Mouse (Mus musculus) intestine, postnatal 0 days (tissue): ENCODE measurements around the gene Mecom. TPM values are rescaled to one million over a fixed set of nuclear protein-coding genes. Genes with fewer than 3 reads are reported as not detected.
A peak's percentile ranks its signal among the peaks of the same experiment; 100 is the strongest.

Experiments used
- ATAC-seq: fragments of 200-750 bp; cut with Nextera tagmentation; 2 replicates; pipeline ENCODE4 v1.8.0; 2017; ENCODE audit warnings: mild to moderate bottlenecking, moderate TSS enrichment, moderate library complexity
- H3K27ac ChIP-seq: fragments of 300-500 bp; sonication (generic); 2 replicates; pipeline ENCODE4 v1.5.1; 2014; ENCODE audit warnings: mild to moderate bottlenecking, low read depth, low read length, moderate library complexity
- H3K27me3 ChIP-seq: fragments of 300-500 bp; sonication (generic); replicated peaks from 2 replicates; pipeline ENCODE4 v1.6.1; 2014; ENCODE audit warnings: low read length, mixed read lengths; ENCODE audit not compliant: control insufficient read depth, insufficient read depth
- H3K36me3 ChIP-seq: fragments of 300-500 bp; sonication (generic); 2 replicates; pipeline ENCODE4 v1.6.1; 2014; ENCODE audit warnings: mild to moderate bottlenecking, moderate library complexity; ENCODE audit not compliant: control insufficient read depth, insufficient read depth
- H3K4me1 ChIP-seq: fragments of 300-500 bp; sonication (generic); replicated peaks from 2 replicates; pipeline ENCODE4 v1.6.1; 2014; ENCODE audit warnings: antibody characterized with exemption, low read length, mixed read lengths; ENCODE audit not compliant: control insufficient read depth, insufficient read depth
- H3K4me2 ChIP-seq: fragments of 300-500 bp; sonication (generic); replicated peaks from 2 replicates; pipeline ENCODE4 v1.6.1; 2014; ENCODE audit warnings: low read depth, mild to moderate bottlenecking, moderate library complexity
- H3K4me3 ChIP-seq: fragments of 300-500 bp; sonication (generic); 2 replicates; pipeline ENCODE4 v1.5.1; 2014; ENCODE audit warnings: low read depth, low read length
- H3K9ac ChIP-seq: fragments of 300-500 bp; sonication (generic); 2 replicates; pipeline ENCODE4 v1.6.1; 2014; ENCODE audit warnings: mild to moderate bottlenecking, low read depth, low read length
- H3K9me3 ChIP-seq: fragments of 300-500 bp; sonication (generic); 2 replicates; pipeline ENCODE4 v1.6.1; 2016; ENCODE audit warnings: mixed run types; ENCODE audit not compliant: control insufficient read depth
- CTCF ChIP-seq: sonication (generic); IDR thresholded peaks from 2 replicates; pipeline ENCODE4 v1.5.1; 2016; ENCODE audit warnings: low read depth, mild to moderate bottlenecking, control low read depth, antibody characterized with exemption, moderate library complexity
- WGBS: fragments of 180-500 bp; shearing (Covaris S2); extraction: QIAGEN DNeasy Blood & Tissue Kit; methylation state at CpG from one replicate; pipeline ENCODE4 v1.1.7; 2014; 5-methylcytosine and 5-hydroxymethylcytosine counted together
- polyA plus RNA-seq: library from polyadenylated mRNA; unstranded; fragments of >200 nt; fragmentation: Nextera tagmentation; extraction: Ambion mirVana; gene quantifications from 2 replicates; pipeline ENCODE4 v1.2.1, GENCODE M21; 2015

Gene Mecom
- polyA plus RNA-seq, 1 experiment from 2014 or later: 7.7 TPM

DNA sequence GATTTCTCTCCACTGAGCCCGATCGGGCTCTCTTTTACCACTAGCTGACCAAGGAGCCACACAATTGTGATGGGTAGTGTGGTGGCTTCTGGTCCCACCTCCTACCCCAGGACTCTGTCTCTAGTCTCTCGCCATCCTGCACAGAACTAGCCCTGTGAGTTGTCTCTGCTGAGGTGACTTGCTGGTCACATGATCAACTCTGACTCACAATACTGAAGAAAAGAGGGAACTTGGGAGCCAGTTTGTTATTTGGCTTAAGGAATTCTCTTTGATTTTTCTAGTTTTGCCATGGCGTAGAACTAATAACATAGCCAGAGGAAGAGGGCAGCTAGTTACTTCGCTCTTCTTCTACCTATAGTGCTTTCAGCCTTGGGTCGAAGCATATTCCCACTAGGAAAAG lies 496.5 kb downstream of the Mecom start:
- no peak overlapping the region for H3K27ac ChIP-seq

DNA sequence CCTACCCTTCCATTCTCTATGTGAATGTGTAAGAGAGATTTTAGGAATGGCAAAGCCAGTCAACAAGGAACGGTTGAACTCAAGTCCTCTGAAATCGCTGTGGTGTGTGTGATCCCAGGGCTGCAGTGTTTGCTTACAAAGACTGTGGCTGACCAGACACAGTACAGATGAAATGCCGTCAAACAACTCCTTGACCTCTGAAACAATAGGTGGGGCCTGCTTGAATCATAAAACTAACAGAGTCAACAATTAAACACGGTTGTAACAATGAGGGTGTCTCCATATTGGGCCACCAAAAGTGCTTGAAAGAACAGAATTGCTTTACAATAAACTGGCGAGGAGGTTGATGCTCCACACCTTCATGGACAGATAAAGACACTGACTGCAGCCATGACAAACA lies 497.0 kb downstream of the Mecom start:
- 0 out of 2 replicates have a peak, but pooled peaks have one; percentile 25 for ATAC-seq
- no peak for TF ChIP-seq CTCF
- no peak overlapping the region for H3K9ac ChIP-seq
- WGBS: 31% methylated on average over 5 of the region's 5 CpGs
- no peak overlapping the region for H3K27ac ChIP-seq
- no peaks in the 10 kb centered on the region; the same call in none of the 2 replicates for H3K4me1 ChIP-seq
- H3K4me3 ChIP-seq: no peak overlapping the region
- H3K4me2 ChIP-seq: no peak overlapping the region
- H3K9me3 ChIP-seq: no peaks in the 10 kb centered on the region
- no peaks in the 10 kb centered on the region for H3K27me3 ChIP-seq
- no peaks in the 10 kb centered on the region for H3K36me3 ChIP-seq

More for the DNA sequence above, 496.5 kb downstream of the Mecom start:
- no peaks in the 10 kb centered on the region; the same call in none of the 2 replicates for H3K4me1 ChIP-seq
- no peak for ATAC-seq
- H3K27me3 ChIP-seq: no peaks in the 10 kb centered on the region
- H3K9ac ChIP-seq: no peak overlapping the region
- no peak for TF ChIP-seq CTCF
- no peak overlapping the region for H3K4me2 ChIP-seq
- no peaks in the 10 kb centered on the region for H3K36me3 ChIP-seq
- no peaks in the 10 kb centered on the region for H3K9me3 ChIP-seq
- H3K4me3 ChIP-seq: no peak overlapping the region
- WGBS: 79% methylated on average over 6 of the region's 6 CpGs

DNA sequence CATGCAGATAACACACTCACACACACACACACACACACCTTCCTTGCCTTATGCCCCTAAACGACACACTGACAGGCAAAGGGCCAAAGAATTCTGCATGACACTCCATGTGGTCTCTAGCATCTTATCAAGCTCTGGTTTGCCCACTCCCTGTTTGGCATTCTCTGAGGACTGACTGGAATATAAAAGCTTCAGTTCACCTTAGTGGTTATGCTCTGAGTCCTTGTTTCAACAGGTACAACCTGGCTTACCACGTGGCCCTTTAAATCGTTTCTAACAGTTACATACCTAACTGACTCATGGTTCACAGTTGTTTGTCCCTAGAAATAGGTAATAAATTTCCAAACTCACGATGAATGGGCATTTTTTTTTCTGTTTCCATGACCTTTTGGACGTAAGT lies 499.0 kb downstream of the Mecom start:
- H3K27me3 ChIP-seq: no peaks in the 10 kb centered on the region
- no peak overlapping the region for H3K9ac ChIP-seq
- no peak overlapping the region for H3K4me2 ChIP-seq
- H3K4me1 ChIP-seq: no peaks in the 10 kb centered on the region; the same call in none of the 2 replicates
- H3K27ac ChIP-seq: no peak overlapping the region
- H3K4me3 ChIP-seq: no peak overlapping the region
- H3K9me3 ChIP-seq: no peaks in the 10 kb centered on the region
- WGBS: 29% methylated on average over 5 of the region's 5 CpGs
- no peak for TF ChIP-seq CTCF
- no peaks in the 10 kb centered on the region for H3K36me3 ChIP-seq
- ATAC-seq: peak; percentile 41

DNA sequence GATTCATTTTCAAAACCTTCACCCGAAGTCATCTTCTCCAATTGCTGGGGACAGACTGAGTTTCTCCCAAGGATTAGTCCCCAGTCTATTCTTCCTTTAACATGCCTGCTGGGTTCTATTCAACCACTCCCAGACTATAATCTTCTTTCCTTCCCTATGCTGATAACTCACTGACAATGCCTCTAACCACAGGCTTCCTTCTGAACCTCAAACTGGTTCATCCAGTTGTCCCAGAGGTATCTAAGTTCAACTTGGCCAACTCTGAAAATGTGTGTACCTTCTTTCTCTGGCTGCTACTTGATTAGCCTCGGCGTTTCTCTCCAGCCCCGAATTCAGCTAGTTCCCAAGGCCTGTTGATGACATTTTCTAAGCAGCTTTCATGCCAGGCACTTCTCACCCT lies 499.7 kb downstream of the Mecom start:
- WGBS: 33% methylated on average over 4 of the region's 4 CpGs
- Histone ChIP-seq H3K36me3 (no peaks in the 10 kb centered on the region), H3K4me1 (no peaks in the 10 kb centered on the region; the same call in none of the 2 replicates), H3K27me3 (no peaks in the 10 kb centered on the region), H3K27ac (no peak overlapping the region), H3K9me3 (no peaks in the 10 kb centered on the region), H3K4me2 (no peak overlapping the region), H3K4me3 (no peak overlapping the region), H3K9ac (no peak overlapping the region)
- ATAC-seq: peak; percentile 60; the same call in 1 of the 2 replicates
- no peak for TF ChIP-seq CTCF

DNA sequence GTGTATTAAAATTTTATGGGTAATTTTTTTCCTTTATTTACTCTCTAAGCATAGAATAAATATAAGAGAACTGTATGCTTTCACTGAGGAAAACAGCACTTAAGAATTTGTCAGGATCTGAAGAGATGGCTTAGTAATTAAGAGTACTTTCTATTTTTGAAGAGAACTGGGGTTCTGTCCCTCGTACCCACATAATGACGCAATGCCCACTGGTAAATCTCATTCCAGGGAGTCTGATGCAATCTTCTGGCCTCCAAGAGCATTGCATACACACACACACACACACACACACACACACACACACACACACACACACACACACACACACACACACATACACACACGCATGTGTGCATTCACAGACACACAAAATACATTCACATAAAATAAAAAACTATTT lies 504.3 kb downstream of the Mecom start:
- 75% methylated on average over 3 of the region's 3 CpGs for WGBS
- no peak for TF ChIP-seq CTCF
- Histone ChIP-seq H3K9me3 (no peaks in the 10 kb centered on the region), H3K4me2 (no peak overlapping the region), H3K4me3 (no peak overlapping the region), H3K9ac (no peak overlapping the region), H3K4me1 (no peaks in the 10 kb centered on the region), H3K36me3 (no peaks in the 10 kb centered on the region), H3K27ac (no peak overlapping the region), H3K27me3 (no peaks in the 10 kb centered on the region)
- ATAC-seq: no peak

GRCm38 (mm10) chr3:30038545-30038944 lies 509.3 kb downstream of the Mecom start:
- Histone ChIP-seq H3K4me2 (no peak overlapping the region), H3K4me1 (no peaks in the 10 kb centered on the region), H3K9ac (no peak overlapping the region), H3K27me3 (no peaks in the 10 kb centered on the region), H3K36me3 (no peaks in the 10 kb centered on the region), H3K4me3 (no peak overlapping the region), H3K9me3 (no peaks in the 10 kb centered on the region), H3K27ac (no peak overlapping the region)
- 63% methylated on average over 3 of the region's 3 CpGs for WGBS
- ATAC-seq: no peak
- no peak for TF ChIP-seq CTCF

- Histone ChIP-seq H3K9ac (no peak overlapping the region), H3K4me1 (no peaks in the 10 kb centered on the region), H3K4me2 (no peak overlapping the region), H3K27me3 (0 out of 2 replicates have a peak, but pooled peaks cover 4% of the 10 kb centered on the region), H3K27ac (no peak overlapping the region), H3K9me3 (no peaks in the 10 kb centered on the region), H3K36me3 (no peaks in the 10 kb centered on the region), H3K4me3 (no peak overlapping the region)
- no peak for TF ChIP-seq CTCF
- WGBS: 86% methylated on average over 13 of the region's 13 CpGs
- no peak for ATAC-seq
Measured at GRCm38 (mm10) chr3:30019961-30020360, 527.8 kb downstream of the Mecom start.
